Mouse (Mus musculus): Measurements from ENCODE around the gene Bag6.

DNA sequence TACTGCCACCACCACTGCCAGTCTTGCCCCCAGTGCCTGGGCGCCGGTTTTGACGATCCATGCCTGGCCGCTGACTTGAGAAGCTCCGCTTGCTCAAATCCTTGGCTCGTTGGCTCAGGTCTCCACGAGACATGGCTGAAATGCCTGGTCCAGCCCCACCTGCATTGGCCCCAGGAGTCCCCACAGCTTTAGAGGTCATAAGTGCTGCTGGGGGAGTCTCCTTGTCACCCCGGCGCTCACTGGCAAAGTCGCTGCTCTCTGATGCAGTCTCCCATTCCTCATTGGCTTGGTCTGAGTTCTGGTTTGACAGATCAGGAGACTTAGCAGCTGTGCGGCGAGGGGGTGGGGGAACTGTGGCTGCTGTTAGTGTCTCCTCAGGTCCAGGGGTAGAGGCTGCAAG lies 20.5 kb downstream of the Bag6 start:
- TF ChIP-seq CTCF (conservative IDR thresholded peaks at IDR 0.05; ENCODE audit: insufficient read depth, insufficient read length, low read depth, low read length) (no peak), POLR2A (IDR thresholded peaks at IDR 0.05; ENCODE audit: low read depth, low read length) (no peak)

All from kidney, adult 2 months (tissue).